Mouse (Mus musculus) ES-CJ7 (cell line): ENCODE measurements at regions not wholly inside any gene's neighbourhood (a gene's known extent, or its start where the extent isn't known, plus 50 kb on each side); places are given as distances from the start of the nearest gene placed in this dataset.

ENCODE experiments used
- DNase-seq: peaks from one replicate; pipeline ENCODE4 v3.0.0; 2011; ENCODE audit warnings: low read depth, low spot score

GRCm38 (mm10) chr15:62641051-62641710 lies 1203.8 kb downstream of the Gsdmc2 start:
- DNase-seq: no peak

- no peak for DNase-seq
These were observed 1219.6 kb downstream of the Gsdmc2 start for GRCm38 (mm10) chr15:62625406-62625805.

- DNase-seq: no peak
These were observed 1228.9 kb downstream of the Gsdmc2 start for GRCm38 (mm10) chr15:62616042-62616441.

GRCm38 (mm10) chr15:62596735-62597134 lies 1248.2 kb downstream of the Gsdmc2 start:
- DNase-seq: no peak

- no peak for DNase-seq
These were observed 1256.4 kb downstream of the Gsdmc2 start for GRCm38 (mm10) chr15:62588580-62588979.

- no peak for DNase-seq
These were observed 1266.2 kb downstream of the Gsdmc2 start for GRCm38 (mm10) chr15:62578788-62579187.

- DNase-seq: no peak
These were observed 1269.2 kb downstream of the Gsdmc2 start for GRCm38 (mm10) chr15:62575791-62576190.

- no peak for DNase-seq
These were observed 1273.2 kb downstream of the Gsdmc2 start for GRCm38 (mm10) chr15:62571803-62572202.

- DNase-seq: no peak
These were observed 1275.9 kb downstream of the Gsdmc2 start for GRCm38 (mm10) chr15:62568788-62569713.

- DNase-seq: no peak
These were observed 1277.5 kb downstream of the Gsdmc2 start for GRCm38 (mm10) chr15:62567431-62567830.

- no peak for DNase-seq
These were observed 1278.9 kb downstream of the Gsdmc2 start for GRCm38 (mm10) chr15:62566106-62566511.

GRCm38 (mm10) chr15:62533233-62533632 lies 1311.7 kb downstream of the Gsdmc2 start:
- no peak for DNase-seq

GRCm38 (mm10) chr15:62528975-62529374 lies 1316.0 kb downstream of the Gsdmc2 start:
- no peak for DNase-seq

- DNase-seq: no peak
These were observed 1320.3 kb downstream of the Gsdmc2 start for GRCm38 (mm10) chr15:62524628-62525027.

- no peak for DNase-seq
These were observed 1320.8 kb downstream of the Gsdmc2 start for GRCm38 (mm10) chr15:62524135-62524534.

GRCm38 (mm10) chr15:62513462-62513861 lies 1331.5 kb downstream of the Gsdmc2 start:
- no peak for DNase-seq

- no peak for DNase-seq
These were observed 1333.5 kb downstream of the Gsdmc2 start for GRCm38 (mm10) chr15:62511461-62511860.

- DNase-seq: no peak
These were observed 1341.1 kb downstream of the Gsdmc2 start for GRCm38 (mm10) chr15:62503866-62504265.

- DNase-seq: no peak
These were observed 1344.0 kb downstream of the Gsdmc2 start for GRCm38 (mm10) chr15:62500966-62501365.

- DNase-seq: no peak
These were observed 1344.5 kb downstream of the Gsdmc2 start for GRCm38 (mm10) chr15:62500522-62500921.

GRCm38 (mm10) chr15:62496193-62496592 lies 1348.8 kb downstream of the Gsdmc2 start:
- no peak for DNase-seq

- no peak for DNase-seq
These were observed 1352.6 kb downstream of the Gsdmc2 start for GRCm38 (mm10) chr15:62492350-62492749.

- no peak for DNase-seq
These were observed 1354.4 kb downstream of the Gsdmc2 start for GRCm38 (mm10) chr15:62490548-62490947.
